Mouse (Mus musculus) natural killer cell, adult 2 months (primary cell): ENCODE data around the gene Larp1b.
A peak's percentile ranks its signal among the peaks of the same experiment; 100 is the strongest.

Experiments
- DNase-seq, 2 experiments: peaks; one replicate each; pipeline ENCODE4 v3.0.0; 2022; ENCODE audit warnings: low spot score in 2 of 2

Larp1b gene

GRCm38 (mm10) chr3:41082885-41083789, 133.5 kb downstream of the Larp1b start, which contains the start of gene Pgrmc2:
Gene Pgrmc2, minus strand, starts transcription at chr3:41083046.
- peak; percentile 98 for DNase-seq

- DNase-seq = peak in 1 of 2 experiments; percentile 11
Measured at GRCm38 (mm10) chr3:41083790-41084112, 134.1 kb downstream of the Larp1b start.

GRCm38 (mm10) chr3:41084421-41084820, 134.8 kb downstream of the Larp1b start:
- no peak for DNase-seq

GRCm38 (mm10) chr3:41087071-41087470, 137.4 kb downstream of the Larp1b start:
- no peak for DNase-seq
